Mouse (Mus musculus): ENCODE data around the gene Ifi205.

DNA sequence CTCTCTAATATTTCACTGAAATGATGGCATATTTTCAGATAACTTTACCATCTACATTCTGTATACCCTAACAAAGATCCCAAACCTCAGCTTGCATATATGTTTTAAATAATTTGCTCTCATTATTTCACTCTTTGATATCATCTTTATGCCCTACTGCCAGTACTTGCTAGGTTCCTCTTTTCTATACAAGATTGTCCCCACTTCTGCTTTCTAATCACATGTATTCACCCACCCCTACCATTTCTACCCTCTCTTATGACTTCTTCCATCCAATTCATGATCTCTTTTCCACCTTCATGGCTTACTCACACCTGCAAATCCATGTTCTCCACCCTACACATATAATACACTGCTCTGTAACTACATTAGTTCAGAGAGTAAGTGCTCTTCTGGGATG, 54.0 kb downstream of the Ifi205 start:
- TF ChIP-seq POLR2A (IDR thresholded peaks at IDR 0.05; ENCODE audit: extremely low read depth, insufficient read depth, low read length) (no peak), CTCF (IDR thresholded peaks at IDR 0.05; ENCODE audit: low read depth, low read length) (no peak)
